Mouse (Mus musculus) lung, postnatal 0 days (tissue): ENCODE results near the gene Klhdc7a.

Experiments
- CTCF ChIP-seq: IDR thresholded peaks from 2 replicates; pipeline ENCODE4 v1.5.1; 2016; ENCODE audit warnings: antibody characterized with exemption, mild to moderate bottlenecking
- EP300 ChIP-seq: IDR thresholded peaks from 2 replicates; pipeline ENCODE4 v1.6.1; 2016; ENCODE audit warnings: antibody characterized with exemption, mild to moderate bottlenecking, control low read depth

DNA sequence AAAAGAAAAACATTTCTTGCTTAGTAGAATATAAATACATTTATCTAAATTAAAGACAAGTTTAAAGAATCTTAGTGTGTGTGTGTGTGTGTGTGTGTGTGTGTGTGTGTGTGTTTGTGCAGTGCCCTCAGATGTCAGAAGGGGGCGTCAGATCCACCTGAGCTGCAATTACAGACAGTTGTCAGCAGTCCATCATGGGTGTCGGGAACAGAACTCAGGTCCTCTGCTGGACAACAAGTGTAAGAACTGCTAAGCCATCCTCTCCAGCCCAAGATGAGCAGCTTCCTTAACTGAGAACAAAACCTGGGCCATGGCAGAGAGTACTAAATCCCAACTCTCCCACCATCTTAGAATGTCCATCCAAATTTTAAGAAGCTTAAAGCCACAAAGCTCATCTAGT is 26.0 kb downstream of the Klhdc7a start:
- TF ChIP-seq CTCF (no peak), EP300 (no peak)
